Mouse (Mus musculus) embryonic facial prominence, embryonic 15.5 days (tissue): ENCODE measurements around the gene Mterf2. TPM values are rescaled to one million over a fixed set of nuclear protein-coding genes. Genes with fewer than 3 reads are reported as not detected.

Source experiments
- ATAC-seq: fragments of 200-750 bp; cut with Nextera tagmentation; 2 replicates; pipeline ENCODE4 v1.8.0; 2017; ENCODE audit warnings: low read depth, moderate TSS enrichment; ENCODE audit not compliant: insufficient number of reproducible peaks, low FRiP score, low TSS enrichment
- H3K27ac ChIP-seq: fragments of 300-500 bp; sonication (generic); replicated peaks from 2 replicates; pipeline ENCODE4 v1.5.1; 2015; ENCODE audit warnings: mild to moderate bottlenecking, inconsistent platforms
- H3K27me3 ChIP-seq: fragments of 300-500 bp; sonication (generic); 2 replicates; pipeline ENCODE4 v1.6.1; 2015; ENCODE audit warnings: inconsistent platforms
- H3K36me3 ChIP-seq: fragments of 300-500 bp; sonication (generic); 2 replicates; pipeline ENCODE4 v1.6.1; 2015; ENCODE audit warnings: mild to moderate bottlenecking, inconsistent platforms
- H3K4me1 ChIP-seq: fragments of 300-500 bp; sonication (generic); 2 replicates; pipeline ENCODE4 v1.6.1; 2015; ENCODE audit warnings: inconsistent platforms
- H3K4me2 ChIP-seq: fragments of 300-500 bp; sonication (generic); replicated peaks from 2 replicates; pipeline ENCODE4 v1.6.1; 2015; ENCODE audit warnings: mild to moderate bottlenecking, inconsistent platforms
- H3K4me3 ChIP-seq: fragments of 300-500 bp; sonication (generic); replicated peaks from 2 replicates; pipeline ENCODE4 v1.5.1; 2015; ENCODE audit warnings: mild to moderate bottlenecking, inconsistent platforms
- H3K9ac ChIP-seq: fragments of 300-500 bp; sonication (generic); 2 replicates; pipeline ENCODE4 v1.6.1; 2015; ENCODE audit warnings: inconsistent platforms
- H3K9me3 ChIP-seq: fragments of 300-500 bp; sonication (generic); replicated peaks from 2 replicates; pipeline ENCODE4 v1.6.1; 2016; ENCODE audit warnings: inconsistent platforms
- WGBS: fragments of 180-500 bp; shearing (Covaris S2); methylation state at CpG from one replicate; pipeline ENCODE4 v1.1.7; 2015; 5-methylcytosine and 5-hydroxymethylcytosine counted together
- polyA plus RNA-seq: library from polyadenylated mRNA; unstranded; fragments of >200 nt; fragmentation: Nextera tagmentation; extraction: Ambion mirVana; gene quantifications from 2 replicates; pipeline ENCODE4 v1.2.1, GENCODE M21; 2015

Gene Mterf2
- polyA plus RNA-seq, 1 experiment from 2014 or later = 15.8 TPM

DNA sequence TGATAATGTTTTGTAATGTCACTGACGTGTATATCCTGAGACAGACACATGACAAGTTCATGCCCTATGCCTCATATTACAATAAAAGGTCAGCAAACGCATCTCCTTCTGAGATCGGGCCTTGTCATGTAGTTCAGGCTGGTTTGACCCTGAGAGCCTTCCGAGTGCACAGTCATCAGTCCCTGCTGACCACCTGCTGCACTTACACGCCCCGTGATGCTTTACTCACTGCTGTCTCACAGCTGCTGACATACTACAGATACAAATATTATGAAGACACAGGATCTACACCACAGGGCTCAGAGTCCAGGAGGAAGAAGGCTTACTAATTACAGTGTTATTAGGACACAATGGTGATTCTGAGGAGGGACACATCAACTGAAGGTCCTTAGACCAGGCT lies 8.7 kb upstream of the Mterf2 start:
- 89% methylated on average over 6 of the region's 6 CpGs for WGBS
- H3K4me3 ChIP-seq = no peak overlapping the region
- no peak overlapping the region for H3K27ac ChIP-seq

DNA sequence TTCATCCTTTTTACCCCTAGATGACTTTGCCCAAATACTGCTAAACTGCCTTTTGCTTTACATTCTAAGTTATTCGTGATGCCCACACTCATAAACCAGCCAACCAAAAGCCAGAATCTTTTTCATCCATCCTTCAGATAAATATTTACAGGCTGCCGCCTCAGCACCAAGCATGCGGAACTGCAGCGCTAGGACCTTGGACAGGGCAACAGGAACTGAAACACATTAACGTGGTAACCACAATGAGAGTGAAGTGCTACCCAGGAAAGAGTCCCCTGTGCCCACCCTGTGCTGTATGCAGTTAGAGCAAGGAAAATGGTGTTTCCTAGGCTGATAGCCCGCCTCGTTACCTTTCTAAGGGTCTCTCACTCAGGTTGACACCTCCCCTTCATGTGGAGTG lies 626 bp upstream of the Mterf2 start:
- Histone ChIP-seq H3K4me3 (peak overlapping the region; percentile 67), H3K27me3 (no peaks in the 10 kb centered on the region), H3K27ac (peak overlapping the region; percentile 55), H3K36me3 (peaks cover 8% of the 10 kb centered on the region; the same call in 1 of the 2 replicates), H3K9ac (peak overlapping the region; percentile 21; the same call in 1 of the 2 replicates), H3K4me1 (peaks cover 11% of the 10 kb centered on the region; the same call in 1 of the 2 replicates), H3K4me2 (peak overlapping the region; percentile 61), H3K9me3 (no peaks in the 10 kb centered on the region)
- no peak for ATAC-seq
- 16% methylated on average over 7 of the region's 7 CpGs for WGBS

More for the DNA sequence above, 8.7 kb upstream of the Mterf2 start:
- Histone ChIP-seq H3K4me1 (no peaks in the 10 kb centered on the region), H3K4me2 (no peak overlapping the region), H3K9me3 (no peaks in the 10 kb centered on the region), H3K36me3 (peaks cover 17% of the 10 kb centered on the region; the same call in 1 of the 2 replicates), H3K27me3 (no peaks in the 10 kb centered on the region), H3K9ac (no peak overlapping the region)
- ATAC-seq = no peak

DNA sequence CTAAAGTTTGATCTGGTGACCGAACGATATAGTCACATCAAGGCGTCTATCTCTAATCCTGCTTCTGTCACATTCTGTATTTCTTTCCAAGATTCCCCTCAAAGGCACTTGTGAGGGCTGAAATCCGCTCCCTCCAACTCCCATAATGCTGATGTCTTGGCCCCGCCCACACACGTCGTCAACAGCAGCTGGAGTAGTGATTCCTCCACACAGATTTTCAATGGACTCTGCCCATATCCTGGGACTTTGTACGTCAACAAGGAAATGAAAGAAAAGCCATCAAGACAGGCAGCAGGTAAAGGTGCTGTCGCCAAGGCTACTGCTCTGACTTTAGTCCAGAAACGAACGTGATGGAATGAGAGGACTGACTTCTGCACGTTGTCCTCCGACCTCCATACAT lies 2.6 kb downstream of the Mterf2 start:
- no peaks in the 10 kb centered on the region for H3K27me3 ChIP-seq
- H3K4me2 ChIP-seq = no peak overlapping the region
- WGBS = 84% methylated on average over 13 of the region's 13 CpGs
- no peaks in the 10 kb centered on the region for H3K9me3 ChIP-seq
- no peak overlapping the region for H3K27ac ChIP-seq
- no peak overlapping the region for H3K4me3 ChIP-seq
- H3K9ac ChIP-seq = no peak overlapping the region
- no peak for ATAC-seq
- peaks cover 11% of the 10 kb centered on the region; the same call in 1 of the 2 replicates for H3K4me1 ChIP-seq
- peaks cover 24% of the 10 kb centered on the region for H3K36me3 ChIP-seq

DNA sequence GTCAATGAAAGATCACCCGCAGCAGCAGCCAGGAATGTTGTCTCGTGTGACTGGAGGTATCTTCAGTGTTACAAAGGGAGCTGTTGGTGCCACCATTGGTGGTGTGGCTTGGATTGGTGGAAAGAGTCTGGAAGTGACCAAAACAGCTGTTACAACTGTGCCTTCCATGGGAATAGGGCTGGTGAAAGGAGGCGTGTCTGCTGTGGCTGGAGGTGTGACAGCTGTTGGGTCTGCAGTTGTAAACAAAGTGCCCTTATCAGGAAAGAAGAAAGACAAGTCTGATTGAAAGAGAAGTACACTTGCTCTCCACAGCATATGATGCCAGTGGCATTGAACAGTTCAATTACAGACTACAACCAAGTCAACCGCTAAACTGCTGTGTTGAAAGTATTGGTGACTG lies 13.4 kb downstream of the Mterf2 start:
- Histone ChIP-seq H3K4me3 (no peak overlapping the region), H3K4me2 (no peak overlapping the region), H3K27me3 (no peaks in the 10 kb centered on the region), H3K4me1 (no peaks in the 10 kb centered on the region), H3K36me3 (peaks cover 25% of the 10 kb centered on the region), H3K27ac (no peak overlapping the region), H3K9ac (no peak overlapping the region), H3K9me3 (no peaks in the 10 kb centered on the region)
- ATAC-seq = no peak
- 80% methylated on average over 4 of the region's 4 CpGs for WGBS

DNA sequence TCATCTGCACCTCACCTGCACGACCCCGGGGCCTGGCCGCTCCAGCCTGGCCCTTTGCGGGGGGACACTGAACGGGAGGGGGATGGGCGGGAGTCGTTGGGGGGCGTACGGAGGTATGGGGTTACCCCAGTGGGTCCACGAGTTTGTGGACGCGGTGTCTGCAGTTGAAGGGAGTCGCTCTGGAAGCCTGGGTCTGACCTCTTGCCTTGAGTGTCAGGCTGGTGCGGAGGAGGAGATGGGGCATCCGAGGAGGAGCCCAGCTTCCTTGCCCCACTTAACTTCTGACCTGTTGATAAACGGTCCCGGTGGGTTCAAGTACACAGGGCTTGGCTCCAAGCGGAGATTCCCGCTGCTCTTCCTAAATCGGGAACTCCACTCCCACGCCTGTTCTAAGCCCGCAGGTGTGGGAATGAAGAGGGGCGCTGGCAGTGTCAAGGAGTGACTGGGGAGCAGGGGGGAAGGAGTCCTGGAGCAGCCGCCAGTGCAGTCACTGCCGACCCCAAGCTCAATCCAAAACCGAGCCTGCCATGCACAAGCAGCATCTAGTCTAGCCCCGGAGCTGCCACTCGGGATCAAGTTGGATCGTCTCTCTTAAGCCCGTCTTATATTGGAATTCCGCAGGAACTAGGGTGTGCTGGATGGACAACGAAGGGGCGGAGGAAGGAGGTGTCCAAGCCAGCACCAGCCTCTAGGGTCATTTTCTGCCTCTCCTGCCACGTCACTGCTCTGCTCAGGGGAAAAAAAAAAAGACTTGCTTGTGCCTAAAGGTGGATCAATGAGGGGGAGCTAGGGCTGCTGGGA lies 24.5 kb downstream of the Mterf2 start:
- ATAC-seq = no peak; the same call in 1 of the 2 replicates
- Histone ChIP-seq H3K9me3 (no peaks in the 10 kb centered on the region), H3K27me3 (no peaks in the 10 kb centered on the region), H3K4me2 (peak overlapping the region; percentile 68), H3K4me3 (peak overlapping the region; percentile 99), H3K9ac (peak overlapping the region; percentile 99), H3K4me1 (peaks cover 14% of the 10 kb centered on the region), H3K27ac (peak overlapping the region; percentile 91), H3K36me3 (no peaks in the 10 kb centered on the region)
- under 1% methylated on average over 34 of the region's 34 CpGs for WGBS

DNA sequence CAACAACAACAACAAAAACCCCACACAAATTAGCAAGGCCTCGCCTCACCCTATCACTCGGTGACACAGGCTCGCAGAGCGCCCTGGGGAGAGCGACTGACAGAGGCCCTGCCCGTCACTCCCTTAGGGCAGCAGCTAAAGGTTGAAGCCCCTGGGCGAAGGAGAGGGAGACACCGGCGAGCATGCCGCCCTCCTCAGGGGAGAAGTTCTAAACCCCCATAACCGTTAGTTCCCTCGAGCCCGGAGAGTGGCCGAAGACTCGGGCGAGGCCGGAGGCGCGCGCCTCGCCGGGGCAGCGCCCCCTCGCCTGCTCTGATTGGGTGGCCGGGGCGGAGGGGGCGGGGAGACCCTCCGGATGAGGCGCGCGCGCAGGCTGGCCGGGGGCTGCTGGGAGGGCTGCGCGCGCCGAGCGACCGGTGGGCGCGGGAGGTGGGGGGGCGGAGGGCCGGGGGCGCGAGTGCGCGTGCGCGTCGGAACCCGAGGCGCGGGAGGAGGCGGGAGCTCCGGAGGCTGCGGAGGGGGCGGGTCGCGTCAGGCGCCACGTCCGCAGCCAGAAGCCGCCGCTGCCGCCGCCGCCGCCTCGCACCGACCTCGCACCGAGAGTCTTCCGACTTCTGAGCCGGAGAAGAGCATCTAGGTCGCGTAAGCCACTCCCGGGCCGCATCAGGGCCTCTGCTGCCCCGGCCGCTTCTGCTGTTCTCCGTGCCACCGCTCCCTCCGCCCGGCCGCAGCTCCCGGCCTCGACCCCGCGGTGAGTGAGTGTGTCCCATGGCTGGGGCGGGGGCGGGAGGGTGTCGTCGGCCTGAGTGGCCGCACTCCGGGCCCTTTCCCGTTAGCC lies 25.4 kb downstream of the Mterf2 start, which contains the start of the genes Fhl4 and Tmem263:
TSS of gene Fhl4 (minus strand) at position 249 of the 838 bp plus-strand sequence.
TSS of gene Tmem263 (plus strand) at position 381 of the 838 bp plus-strand sequence.
- peak within 1 kb of the TSS; percentile 99 for H3K4me3 ChIP-seq
- H3K4me2 ChIP-seq = peak within 1 kb of the TSS; percentile 68
- no peaks in the 10 kb centered on the region for H3K36me3 ChIP-seq
- WGBS = under 1% methylated on average over 72 of the region's 96 CpGs
- H3K9ac ChIP-seq = peak within 1 kb of the TSS; percentile 99
- no peaks in the 10 kb centered on the region for H3K9me3 ChIP-seq
- H3K27ac ChIP-seq = peak within 1 kb of the TSS; percentile 91
- H3K27me3 ChIP-seq = no peaks in the 10 kb centered on the region
- peaks cover 14% of the 10 kb centered on the region for H3K4me1 ChIP-seq
- peak; percentile 98 for ATAC-seq

DNA sequence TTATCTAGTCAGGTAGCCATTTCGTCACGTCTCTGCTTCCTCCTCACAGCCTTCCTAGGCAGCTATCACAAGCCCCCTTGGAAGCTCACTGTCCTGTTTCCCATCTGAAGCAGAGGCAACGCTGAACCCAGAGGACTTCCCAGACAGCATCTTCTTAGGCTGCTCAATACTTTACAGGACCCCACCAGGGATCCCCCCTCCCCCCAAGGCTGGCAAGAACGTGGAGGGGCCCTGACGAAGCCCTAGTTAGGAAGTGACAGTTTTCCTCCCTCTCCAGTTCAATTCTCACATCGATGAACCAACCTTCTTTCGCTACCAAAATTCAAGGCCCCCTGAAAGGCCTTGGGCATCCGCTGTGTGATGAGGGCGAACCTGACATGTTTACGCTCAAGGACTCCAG lies 26.0 kb downstream of the Mterf2 start:
- Histone ChIP-seq H3K27me3 (no peaks in the 10 kb centered on the region), H3K9ac (peak overlapping the region; percentile 95), H3K4me1 (peaks cover 14% of the 10 kb centered on the region), H3K4me2 (peak overlapping the region; percentile 68), H3K27ac (peak overlapping the region; percentile 89), H3K36me3 (no peaks in the 10 kb centered on the region), H3K9me3 (no peaks in the 10 kb centered on the region), H3K4me3 (peak overlapping the region; percentile 99)
- no peak for ATAC-seq
- under 1% methylated on average over 10 of the region's 10 CpGs for WGBS

DNA sequence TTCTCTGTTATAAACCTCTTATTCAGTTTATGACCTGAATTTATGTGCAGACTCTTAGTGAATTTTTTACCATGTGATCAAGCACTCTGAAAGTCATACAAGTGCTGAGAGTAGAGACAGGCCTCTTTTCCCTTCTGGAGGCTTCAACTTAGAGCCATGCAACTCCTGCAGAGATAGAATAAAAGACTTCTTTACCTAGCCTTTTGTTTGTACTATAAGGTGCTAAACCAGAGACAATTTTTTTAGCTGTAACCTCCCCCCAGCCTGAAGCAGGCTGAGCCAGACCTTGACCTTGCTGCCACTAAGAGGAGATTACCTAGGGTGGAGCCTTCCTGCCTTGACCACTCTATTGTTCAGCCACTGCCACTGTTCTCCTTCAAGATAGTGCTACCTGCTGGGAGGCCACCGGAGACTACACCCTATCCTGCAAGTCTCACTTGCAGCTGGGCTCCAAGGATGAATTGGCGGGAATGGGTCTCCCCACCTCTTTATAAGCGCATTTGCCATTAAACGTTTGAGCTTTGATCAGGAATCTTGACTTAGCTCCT lies 56.1 kb downstream of the Mterf2 start:
- WGBS = 58% methylated on average over 4 of the region's 4 CpGs

More for the DNA sequence above, 56.1 kb downstream of the Mterf2 start:
- Histone ChIP-seq H3K36me3 (no peaks in the 10 kb centered on the region), H3K27me3 (no peaks in the 10 kb centered on the region), H3K4me3 (no peak overlapping the region), H3K9ac (no peak overlapping the region), H3K4me1 (no peaks in the 10 kb centered on the region), H3K9me3 (no peaks in the 10 kb centered on the region), H3K27ac (no peak overlapping the region), H3K4me2 (no peak overlapping the region)
- ATAC-seq = no peak

Other genes with a start within 250 kb of the Mterf2 start
- 21.0 and 21.3 TPM in 2 replicates for gene Ric8b, start 210.4 kb downstream of the Mterf2 start, polyA plus RNA-seq
- 1.3 and 1.4 TPM in 2 replicates for gene Fhl4, start 25.5 kb downstream of the Mterf2 start, polyA plus RNA-seq
- 105 and 108 TPM in 2 replicates for gene Tmem263, start 25.4 kb downstream of the Mterf2 start, polyA plus RNA-seq
- 34.6 and 37.7 TPM in 2 replicates for gene Cry1, start 57.0 kb upstream of the Mterf2 start, polyA plus RNA-seq